Mouse (Mus musculus) embryonic facial prominence, embryonic 14.5 days (tissue): ENCODE results near the gene Tmem164. TPM values are rescaled to one million over a fixed set of nuclear protein-coding genes. Genes with fewer than 3 reads are reported as not detected.

Source experiments
- ATAC-seq: fragments of 200-750 bp; cut with Nextera tagmentation; 2 replicates; pipeline ENCODE4 v1.8.0; 2017; ENCODE audit warnings: low read depth, moderate number of reproducible peaks, moderate TSS enrichment
- DNase-seq: peaks from one replicate; pipeline ENCODE4 v3.0.0-alpha.2; 2015; ENCODE audit warnings: low spot score
- H3K27ac ChIP-seq: fragments of 300-500 bp; sonication (generic); replicated peaks from 2 replicates; pipeline ENCODE4 v1.5.1; 2014; ENCODE audit warnings: low read depth, mild to moderate bottlenecking, low read length, moderate library complexity
- H3K27me3 ChIP-seq: fragments of 300-500 bp; sonication (generic); replicated peaks from 2 replicates; pipeline ENCODE4 v1.6.1; 2014; ENCODE audit warnings: low read length; ENCODE audit not compliant: control insufficient read depth, insufficient read depth
- H3K36me3 ChIP-seq: fragments of 300-500 bp; sonication (generic); 2 replicates; pipeline ENCODE4 v1.6.1; 2014; ENCODE audit warnings: low read length, mixed read lengths; ENCODE audit not compliant: control insufficient read depth, insufficient read depth
- H3K4me1 ChIP-seq: fragments of 300-500 bp; sonication (generic); 2 replicates; pipeline ENCODE4 v1.6.1; 2014; ENCODE audit warnings: antibody characterized with exemption, low read length; ENCODE audit not compliant: control insufficient read depth, insufficient read depth
- H3K4me2 ChIP-seq: fragments of 300-500 bp; sonication (generic); 2 replicates; pipeline ENCODE4 v1.6.1; 2014; ENCODE audit warnings: low read depth, mild to moderate bottlenecking, low read length, moderate library complexity, mixed read lengths
- H3K4me3 ChIP-seq: fragments of 300-500 bp; sonication (generic); 2 replicates; pipeline ENCODE4 v1.5.1; 2014; ENCODE audit warnings: low read depth, mild to moderate bottlenecking, low read length
- H3K9ac ChIP-seq: fragments of 300-500 bp; sonication (generic); 2 replicates; pipeline ENCODE4 v1.6.1; 2014; ENCODE audit warnings: low read depth, mild to moderate bottlenecking, low read length, moderate library complexity, mixed read lengths
- H3K9me3 ChIP-seq: fragments of 300-500 bp; sonication (generic); 2 replicates; pipeline ENCODE4 v1.6.1; 2016; ENCODE audit warnings: low read length; ENCODE audit not compliant: control insufficient read depth
- WGBS: fragments of 180-500 bp; shearing (Covaris S2); extraction: QIAGEN DNeasy Blood & Tissue Kit; methylation state at CpG from one replicate; pipeline ENCODE4 v1.1.7; 2014; 5-methylcytosine and 5-hydroxymethylcytosine counted together
- polyA plus RNA-seq: library from polyadenylated mRNA; unstranded; fragments of >200 nt; fragmentation: Nextera tagmentation; extraction: Ambion mirVana; gene quantifications from 2 replicates; pipeline ENCODE4 v1.2.1, GENCODE M21; 2014

The Tmem164 gene
- polyA plus RNA-seq, 1 experiment from 2014 or later: 31.8 TPM

GRCm38 (mm10) chrX:142682176-142682820, 1.1 kb downstream of the Tmem164 start:
- peak overlapping the region; percentile 55 for H3K4me3 ChIP-seq
- WGBS: 16% methylated on average over 25 of the region's 28 CpGs
- peak overlapping the region; percentile 87 for H3K27ac ChIP-seq
- H3K4me2 ChIP-seq: peak overlapping the region; percentile 70
- H3K36me3 ChIP-seq: 0 out of 2 replicates have a peak, but pooled peaks cover 4% of the 10 kb centered on the region
- H3K4me1 ChIP-seq: peaks cover 3% of the 10 kb centered on the region; the same call in 1 of the 2 replicates
- peak overlapping the region; percentile 73 for H3K9ac ChIP-seq
- DNase-seq (no peak), ATAC-seq (no peak)
- H3K27me3 ChIP-seq: peaks cover 16% of the 10 kb centered on the region; the same call in 1 of the 2 replicates
- no peaks in the 10 kb centered on the region for H3K9me3 ChIP-seq

- WGBS: 33% methylated on average over 5 of the region's 5 CpGs
- Histone ChIP-seq H3K9ac (peak overlapping the region; percentile 73), H3K4me3 (peak overlapping the region; percentile 55), H3K4me1 (peaks cover 3% of the 10 kb centered on the region; the same call in 1 of the 2 replicates), H3K9me3 (no peaks in the 10 kb centered on the region), H3K36me3 (0 out of 2 replicates have a peak, but pooled peaks cover 4% of the 10 kb centered on the region), H3K27ac (0 out of 2 replicates have a peak overlapping the region, but pooled peaks have one; percentile 87), H3K4me2 (peak overlapping the region; percentile 70), H3K27me3 (peaks cover 16% of the 10 kb centered on the region; the same call in 1 of the 2 replicates)
- no peak for ATAC-seq
- DNase-seq: no peak
Measured at GRCm38 (mm10) chrX:142682990-142683389, 1.8 kb downstream of the Tmem164 start.

- 0 out of 2 replicates have a peak, but pooled peaks cover 4% of the 10 kb centered on the region for H3K36me3 ChIP-seq
- no peak for ATAC-seq
- peaks cover 3% of the 10 kb centered on the region; the same call in 1 of the 2 replicates for H3K4me1 ChIP-seq
- H3K4me3 ChIP-seq: peak overlapping the region; percentile 55
- peaks cover 16% of the 10 kb centered on the region; the same call in 1 of the 2 replicates for H3K27me3 ChIP-seq
- no peaks in the 10 kb centered on the region for H3K9me3 ChIP-seq
- DNase-seq: no peak
- peak overlapping the region; percentile 40; the same call in 1 of the 2 replicates for H3K9ac ChIP-seq
- peak overlapping the region; percentile 65 for H3K27ac ChIP-seq
- WGBS: 37% methylated on average over 4 of the region's 4 CpGs
- H3K4me2 ChIP-seq: peak overlapping the region; percentile 70
Measured at GRCm38 (mm10) chrX:142684674-142685073, 3.5 kb downstream of the Tmem164 start.

- DNase-seq: peak; percentile 86
- 33% methylated on average over 6 of the region's 6 CpGs for WGBS
- Histone ChIP-seq H3K9ac (no peak overlapping the region), H3K9me3 (no peaks in the 10 kb centered on the region), H3K27ac (peak overlapping the region; percentile 65), H3K36me3 (peaks cover 5% of the 10 kb centered on the region; the same call in 1 of the 2 replicates), H3K4me2 (peak overlapping the region; percentile 70), H3K4me3 (peak overlapping the region; percentile 55), H3K4me1 (peaks cover 3% of the 10 kb centered on the region; the same call in 1 of the 2 replicates), H3K27me3 (peaks cover 16% of the 10 kb centered on the region; the same call in 1 of the 2 replicates)
- ATAC-seq: no peak
Measured at GRCm38 (mm10) chrX:142685676-142686075, 4.5 kb downstream of the Tmem164 start.

GRCm38 (mm10) chrX:142688509-142688908, 7.3 kb downstream of the Tmem164 start:
- Histone ChIP-seq H3K4me2 (no peak overlapping the region), H3K9ac (no peak overlapping the region), H3K4me1 (peaks cover 3% of the 10 kb centered on the region; the same call in 1 of the 2 replicates), H3K27me3 (no peaks in the 10 kb centered on the region), H3K9me3 (no peaks in the 10 kb centered on the region), H3K36me3 (peaks cover 9% of the 10 kb centered on the region), H3K4me3 (no peak overlapping the region), H3K27ac (no peak overlapping the region)
- no peak for ATAC-seq
- WGBS: 58% methylated on average over 6 of the region's 9 CpGs
- DNase-seq: no peak

- Histone ChIP-seq H3K9me3 (no peaks in the 10 kb centered on the region), H3K27ac (no peak overlapping the region), H3K27me3 (peaks cover 4% of the 10 kb centered on the region; the same call in 1 of the 2 replicates), H3K9ac (no peak overlapping the region), H3K4me2 (no peak overlapping the region), H3K4me3 (no peak overlapping the region), H3K36me3 (peaks cover 17% of the 10 kb centered on the region), H3K4me1 (no peaks in the 10 kb centered on the region)
- WGBS: 55% methylated on average over 2 of the region's 2 CpGs
- no peak for ATAC-seq
- DNase-seq: no peak
Measured at GRCm38 (mm10) chrX:142693256-142693655, 12.1 kb downstream of the Tmem164 start.

GRCm38 (mm10) chrX:142694338-142694737, 13.1 kb downstream of the Tmem164 start:
- Histone ChIP-seq H3K27ac (no peak overlapping the region), H3K4me1 (no peaks in the 10 kb centered on the region), H3K9me3 (no peaks in the 10 kb centered on the region), H3K4me2 (no peak overlapping the region), H3K36me3 (peaks cover 24% of the 10 kb centered on the region), H3K4me3 (no peak overlapping the region), H3K27me3 (peaks cover 7% of the 10 kb centered on the region; the same call in 1 of the 2 replicates), H3K9ac (no peak overlapping the region)
- DNase-seq (no peak), ATAC-seq (no peak)
- WGBS: 83% methylated on average over 7 of the region's 7 CpGs

- no peaks in the 10 kb centered on the region for H3K9me3 ChIP-seq
- 85% methylated on average over 3 of the region's 3 CpGs for WGBS
- DNase-seq (no peak), ATAC-seq (no peak)
- H3K4me3 ChIP-seq: no peak overlapping the region
- no peak overlapping the region for H3K9ac ChIP-seq
- H3K4me2 ChIP-seq: no peak overlapping the region
- no peaks in the 10 kb centered on the region for H3K4me1 ChIP-seq
- H3K27me3 ChIP-seq: peaks cover 7% of the 10 kb centered on the region; the same call in 1 of the 2 replicates
- H3K36me3 ChIP-seq: peaks cover 24% of the 10 kb centered on the region
- H3K27ac ChIP-seq: no peak overlapping the region
Measured at GRCm38 (mm10) chrX:142694856-142695255, 13.7 kb downstream of the Tmem164 start.
